Mouse (Mus musculus): Measurements from ENCODE around the gene Afmid. TPM values are rescaled to one million over a fixed set of nuclear protein-coding genes. Genes with fewer than 3 reads are reported as not detected.
"Not testable (repeated sequence)": the region's sequence is repeated elsewhere in the genome, so short reads cannot be mapped to it uniquely, and the experiment has no call there.

Afmid gene
- polyA plus RNA-seq, 1 experiment, result 17.7 TPM

- DNase-seq, result peak; percentile 94
- H3K27me3 ChIP-seq (ENCODE audit: control insufficient read depth, insufficient read depth, low read length), result no peaks in the 10 kb centered on the region
- 2% methylated on average over 31 of the region's 31 CpGs for WGBS
- H3K4me1 ChIP-seq (replicated peaks; ENCODE audit: control insufficient read depth, insufficient read depth, low read length), result peaks cover 35% of the 10 kb centered on the region
- H3K36me3 ChIP-seq (ENCODE audit: control insufficient read depth, insufficient read depth, low read length), result peaks cover 28% of the 10 kb centered on the region
- peak overlapping the region; percentile 96 for H3K27ac ChIP-seq (ENCODE audit: control insufficient read depth, insufficient read depth, low read length)
- H3K4me3 ChIP-seq (ENCODE audit: control insufficient read depth, insufficient read depth, low read length), result peak overlapping the region; percentile 99
- TF ChIP-seq POLR2A (IDR thresholded peaks at IDR 0.05; ENCODE audit: control insufficient read depth, extremely low read depth, insufficient read depth, low read length, poor library complexity), result peak; percentile 85
- 0 out of 2 replicates have a peak, but pooled peaks have one; percentile 44 for TF ChIP-seq CTCF (IDR thresholded peaks at IDR 0.05; ENCODE audit: borderline replicate concordance, control insufficient read depth, extremely low read depth, insufficient read depth, low read length, poor library complexity)
Measured at GRCm38 (mm10) chr11:117783089-117783488, 42.6 kb upstream of the Afmid start.

DNA sequence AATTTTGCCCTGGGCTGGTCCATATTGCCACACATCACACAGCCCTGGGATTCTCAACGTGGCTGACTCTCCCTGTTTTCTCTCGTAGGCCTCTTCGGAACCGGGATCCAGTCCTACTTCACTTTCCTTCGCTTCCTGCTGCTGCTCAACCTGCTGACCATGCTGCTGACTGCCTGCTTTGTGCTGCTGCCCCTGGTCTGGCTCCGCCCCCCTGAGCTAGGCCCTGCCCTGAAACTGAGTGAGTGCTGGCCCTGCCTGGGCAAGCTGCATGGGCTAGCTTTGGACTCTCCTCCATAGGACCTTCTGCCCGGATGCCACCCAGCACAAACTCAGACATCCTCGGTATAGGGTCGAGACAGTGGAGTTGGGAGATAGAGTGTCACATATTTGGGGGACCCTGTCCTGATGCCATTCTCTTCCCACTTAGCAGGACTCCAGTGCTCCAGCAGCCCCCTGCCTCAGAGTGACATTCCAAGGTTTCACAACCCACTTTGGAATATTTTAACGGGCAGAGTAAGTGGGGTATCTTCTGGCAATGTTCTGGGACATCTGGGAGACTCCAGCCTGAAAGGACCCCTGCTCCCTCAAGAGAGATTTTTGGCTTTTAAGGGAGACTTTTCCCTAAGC is 41.9 kb upstream of the Afmid start:
- H3K4me1 ChIP-seq (replicated peaks; ENCODE audit: control insufficient read depth, insufficient read depth, low read length), result peaks cover 28% of the 10 kb centered on the region
- 0 out of 2 replicates have a peak overlapping the region, but pooled peaks have one; percentile 2 for H3K27ac ChIP-seq (ENCODE audit: control insufficient read depth, insufficient read depth, low read length)
- peak overlapping the region; percentile 48 for H3K4me3 ChIP-seq (ENCODE audit: control insufficient read depth, insufficient read depth, low read length)
- no peaks in the 10 kb centered on the region for H3K27me3 ChIP-seq (ENCODE audit: control insufficient read depth, insufficient read depth, low read length)
- TF ChIP-seq POLR2A (IDR thresholded peaks at IDR 0.05; ENCODE audit: control insufficient read depth, extremely low read depth, insufficient read depth, low read length, poor library complexity), result no peak
- no peak for TF ChIP-seq CTCF (IDR thresholded peaks at IDR 0.05; ENCODE audit: borderline replicate concordance, control insufficient read depth, extremely low read depth, insufficient read depth, low read length, poor library complexity)
- WGBS, result 85% methylated on average over 10 of the region's 10 CpGs
- peaks cover 31% of the 10 kb centered on the region for H3K36me3 ChIP-seq (ENCODE audit: control insufficient read depth, insufficient read depth, low read length)
- DNase-seq, result peak; percentile 40

GRCm38 (mm10) chr11:117786294-117786693 is 39.4 kb upstream of the Afmid start:
- peak; percentile 74 for DNase-seq
- H3K27ac ChIP-seq (ENCODE audit: control insufficient read depth, insufficient read depth, low read length), result no peak overlapping the region
- no peaks in the 10 kb centered on the region for H3K27me3 ChIP-seq (ENCODE audit: control insufficient read depth, insufficient read depth, low read length)
- H3K4me1 ChIP-seq (replicated peaks; ENCODE audit: control insufficient read depth, insufficient read depth, low read length), result peaks cover 25% of the 10 kb centered on the region
- TF ChIP-seq POLR2A (IDR thresholded peaks at IDR 0.05; ENCODE audit: control insufficient read depth, extremely low read depth, insufficient read depth, low read length, poor library complexity), result no peak
- peak; percentile 62 for TF ChIP-seq CTCF (IDR thresholded peaks at IDR 0.05; ENCODE audit: borderline replicate concordance, control insufficient read depth, extremely low read depth, insufficient read depth, low read length, poor library complexity)
- no peak overlapping the region for H3K4me3 ChIP-seq (ENCODE audit: control insufficient read depth, insufficient read depth, low read length)
- WGBS, result 31% methylated on average over 10 of the region's 10 CpGs
- peaks cover 38% of the 10 kb centered on the region for H3K36me3 ChIP-seq (ENCODE audit: control insufficient read depth, insufficient read depth, low read length)

DNA sequence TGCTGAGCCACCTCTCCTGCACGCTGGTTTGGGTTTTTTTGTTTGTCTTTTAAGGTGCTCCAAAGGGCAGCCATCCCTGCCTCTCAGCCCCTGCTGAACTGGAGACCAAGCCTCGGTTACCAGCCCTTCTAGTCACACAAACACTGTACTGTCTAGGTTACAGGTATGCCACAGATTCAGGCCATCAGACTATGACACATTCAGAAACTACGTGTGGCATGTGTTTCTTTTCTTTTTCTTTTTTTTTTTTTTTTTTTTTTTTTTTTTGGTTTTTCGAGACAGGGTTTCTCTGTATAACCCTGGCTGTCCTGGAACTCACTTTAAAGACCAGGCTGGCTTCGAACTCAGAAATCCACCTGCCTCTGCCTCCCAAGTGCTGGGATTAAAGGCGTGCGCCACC is 37.2 kb upstream of the Afmid start:
- Histone ChIP-seq H3K4me1 (replicated peaks; ENCODE audit: control insufficient read depth, insufficient read depth, low read length) (peaks cover 37% of the 10 kb centered on the region), H3K36me3 (ENCODE audit: control insufficient read depth, insufficient read depth, low read length) (peaks cover 49% of the 10 kb centered on the region)
- not testable (repeated sequence) for H3K4me3 ChIP-seq (ENCODE audit: control insufficient read depth, insufficient read depth, low read length); H3K27me3 ChIP-seq (ENCODE audit: control insufficient read depth, insufficient read depth, low read length); H3K27ac ChIP-seq (ENCODE audit: control insufficient read depth, insufficient read depth, low read length); DNase-seq
- WGBS, result 89% methylated on average over 7 of the region's 7 CpGs

DNA sequence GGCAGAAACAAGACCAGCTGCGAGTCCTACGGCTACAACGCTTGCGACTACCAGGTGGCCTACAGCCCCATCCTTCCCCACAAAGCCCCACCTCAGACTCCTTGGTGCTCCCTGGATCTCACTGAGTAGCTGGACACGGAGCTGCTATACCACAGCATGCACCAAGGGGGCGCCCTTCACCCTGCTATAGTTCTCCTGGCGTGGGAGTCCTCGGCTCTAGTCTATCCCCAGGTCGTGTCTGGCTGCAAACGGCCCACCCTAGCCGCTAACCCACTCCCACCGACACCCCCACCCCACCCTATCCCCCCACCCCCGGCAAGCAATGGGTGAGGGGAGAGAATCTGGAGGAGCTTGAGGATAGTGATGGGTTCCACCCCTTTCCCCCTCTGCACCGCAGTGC is 35.4 kb upstream of the Afmid start:
- peak; percentile 75 for TF ChIP-seq CTCF (IDR thresholded peaks at IDR 0.05; ENCODE audit: borderline replicate concordance, control insufficient read depth, extremely low read depth, insufficient read depth, low read length, poor library complexity)
- no peak for TF ChIP-seq POLR2A (IDR thresholded peaks at IDR 0.05; ENCODE audit: control insufficient read depth, extremely low read depth, insufficient read depth, low read length, poor library complexity)
- peaks cover 39% of the 10 kb centered on the region for H3K36me3 ChIP-seq (ENCODE audit: control insufficient read depth, insufficient read depth, low read length)
- peaks cover 37% of the 10 kb centered on the region for H3K4me1 ChIP-seq (replicated peaks; ENCODE audit: control insufficient read depth, insufficient read depth, low read length)
- no peaks in the 10 kb centered on the region for H3K27me3 ChIP-seq (ENCODE audit: control insufficient read depth, insufficient read depth, low read length)
- no peak overlapping the region for H3K27ac ChIP-seq (ENCODE audit: control insufficient read depth, insufficient read depth, low read length)
- 20% methylated on average over 14 of the region's 14 CpGs for WGBS
- H3K4me3 ChIP-seq (ENCODE audit: control insufficient read depth, insufficient read depth, low read length), result no peak overlapping the region
- peak; percentile 74 for DNase-seq

DNA sequence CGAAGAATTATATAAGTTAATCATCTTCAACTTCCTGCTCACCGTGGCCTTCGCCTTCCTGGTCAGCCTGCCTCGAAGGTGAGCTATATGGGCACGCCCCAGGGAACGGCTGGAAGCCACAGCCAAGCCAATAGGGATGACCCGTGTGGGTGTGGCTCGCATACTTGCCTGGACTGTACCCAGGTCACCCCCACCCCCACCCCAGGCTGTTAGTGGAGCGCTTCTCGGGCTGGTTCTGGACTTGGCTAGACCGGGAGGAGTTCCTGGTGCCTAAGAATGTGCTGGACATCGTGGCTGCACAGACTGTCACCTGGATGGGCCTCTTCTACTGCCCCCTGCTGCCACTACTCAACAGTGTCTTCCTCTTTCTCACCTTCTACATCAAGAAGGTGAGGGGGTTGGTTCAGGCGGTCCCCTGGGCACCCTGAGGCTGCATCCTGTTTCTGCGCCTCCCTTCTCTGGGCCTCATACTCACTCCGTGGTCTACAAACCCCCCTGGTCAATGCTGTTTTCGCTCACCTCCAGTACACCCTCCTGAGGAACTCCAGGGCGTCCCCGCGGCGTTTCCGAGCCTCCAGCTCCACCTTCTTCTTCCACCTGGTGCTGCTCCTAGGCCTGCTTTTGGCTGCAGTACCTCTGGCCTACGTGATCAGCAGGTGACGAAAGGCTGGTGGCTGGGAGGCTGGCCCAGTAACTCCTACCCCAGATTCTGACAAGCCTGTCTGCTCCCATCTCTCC is 34.9 kb upstream of the Afmid start:
- no peaks in the 10 kb centered on the region for H3K27me3 ChIP-seq (ENCODE audit: control insufficient read depth, insufficient read depth, low read length)
- H3K36me3 ChIP-seq (ENCODE audit: control insufficient read depth, insufficient read depth, low read length), result peaks cover 37% of the 10 kb centered on the region
- WGBS, result 79% methylated on average over 23 of the region's 23 CpGs
- H3K27ac ChIP-seq (ENCODE audit: control insufficient read depth, insufficient read depth, low read length), result no peak overlapping the region
- no peak overlapping the region for H3K4me3 ChIP-seq (ENCODE audit: control insufficient read depth, insufficient read depth, low read length)
- TF ChIP-seq CTCF (IDR thresholded peaks at IDR 0.05; ENCODE audit: borderline replicate concordance, control insufficient read depth, extremely low read depth, insufficient read depth, low read length, poor library complexity), result peak; percentile 19; the same call in 1 of the 2 replicates
- no peak for TF ChIP-seq POLR2A (IDR thresholded peaks at IDR 0.05; ENCODE audit: control insufficient read depth, extremely low read depth, insufficient read depth, low read length, poor library complexity)
- peaks cover 37% of the 10 kb centered on the region for H3K4me1 ChIP-seq (replicated peaks; ENCODE audit: control insufficient read depth, insufficient read depth, low read length)
- DNase-seq, result no peak
